Mouse (Mus musculus) heart, postnatal 25 days (tissue): ENCODE data around the gene Hoxa10. TPM values are rescaled to one million over a fixed set of nuclear protein-coding genes. Genes with fewer than 3 reads are reported as not detected.

ENCODE experiments used
- DNase-seq: peaks from one replicate; pipeline ENCODE4 v3.0.0; 2022; ENCODE audit warnings: low spot score
- intact Hi-C: fragments of 180-260 bp; cut with DNase I; formaldehyde crosslinking; loops from one replicate; pipeline ENCODE4 v1.15.1; 2025
- microRNA-seq: library from miRNA; unstranded; fragments of <30 nt; microRNA quantifications from one replicate; pipeline ENCODE4 v1.2.0, GENCODE M21; 2022
- total RNA-seq, 2 experiments: library from RNA; stranded (reverse); gene quantifications; 2 replicates each; pipeline ENCODE4 v1.2.3; 2021

The Hoxa10 gene
- total RNA-seq, 2 experiments from 2014 or later = not detected

GRCm38 (mm10) chr6:52197271-52197670, 43.4 kb downstream of the Hoxa10 start:
- DNase-seq = no peak
- intact Hi-C loops = loop anchor here (2.0 to 5.0 kb wide), 3 partner anchors 35 to 320 kb away; partner anchors contain the start of gene Hoxa2

- intact Hi-C loops = loop anchor here (2.0 to 5.0 kb wide), 3 partner anchors 35 to 320 kb away; partner anchors contain the start of gene Hoxa2
- DNase-seq = no peak
Measured at GRCm38 (mm10) chr6:52196811-52197210, 43.8 kb downstream of the Hoxa10 start.

- intact Hi-C loops = loop anchor here (5.0 kb wide), 2 partner anchors 32 to 317 kb away; partner anchors contain the start of gene Hoxa2
- no peak for DNase-seq
Measured at GRCm38 (mm10) chr6:52194690-52195089, 46.0 kb downstream of the Hoxa10 start.

- peak; percentile 58 for DNase-seq
- intact Hi-C loops = no loop called here
Measured at GRCm38 (mm10) chr6:52191860-52192550, 48.6 kb downstream of the Hoxa10 start.

- intact Hi-C loops = no loop called here
- no peak for DNase-seq
Measured at GRCm38 (mm10) chr6:52190906-52191810, 49.5 kb downstream of the Hoxa10 start, which contains the start of gene Hoxa4. TSS of gene Hoxa4 (minus strand) at chr6:52191753.

- intact Hi-C loops = no loop called here
- DNase-seq = no peak
Measured at GRCm38 (mm10) chr6:52190410-52190809, 50.2 kb downstream of the Hoxa10 start.

GRCm38 (mm10) chr6:52189909-52190308, 50.7 kb downstream of the Hoxa10 start:
- no peak for DNase-seq
- intact Hi-C loops = no loop called here

GRCm38 (mm10) chr6:52189172-52189591, 51.5 kb downstream of the Hoxa10 start:
- no peak for DNase-seq
- intact Hi-C loops = no loop called here

- no peak for DNase-seq
- intact Hi-C loops = no loop called here
Measured at GRCm38 (mm10) chr6:52186500-52186899, 54.2 kb downstream of the Hoxa10 start.

- intact Hi-C loops = no loop called here
Measured at GRCm38 (mm10) chr6:52185834-52186233, 54.8 kb downstream of the Hoxa10 start.

GRCm38 (mm10) chr6:52185222-52185621, 55.4 kb downstream of the Hoxa10 start:
- no peak for DNase-seq
- intact Hi-C loops = no loop called here

More at GRCm38 (mm10) chr6:52185834-52186233, 54.8 kb downstream of the Hoxa10 start:
- DNase-seq = no peak

- no peak for DNase-seq
- intact Hi-C loops = no loop called here
Measured at GRCm38 (mm10) chr6:52184668-52185067, 56.0 kb downstream of the Hoxa10 start.

- intact Hi-C loops = no loop called here
Measured at GRCm38 (mm10) chr6:52183311-52184080, 57.2 kb downstream of the Hoxa10 start.

GRCm38 (mm10) chr6:52182793-52183192, 57.9 kb downstream of the Hoxa10 start:
- intact Hi-C loops = no loop called here
- no peak for DNase-seq

More at GRCm38 (mm10) chr6:52183311-52184080, 57.2 kb downstream of the Hoxa10 start:
- no peak for DNase-seq

- DNase-seq = no peak
- intact Hi-C loops = no loop called here
Measured at GRCm38 (mm10) chr6:52182030-52182429, 58.6 kb downstream of the Hoxa10 start.

Small RNA genes lying within 50 kb of the gene (microRNA-seq; reads per million reads assigned to microRNA genes)
- 123 reads per million, percentile 61 among the genes with 10 or more reads in this experiment for gene Mir196b

Other genes starting within 250 kb of the Hoxa10 start
- 1 to 10 TPM; 6.9 to 7.8 TPM for gene Skap2, start 228.3 kb downstream of the Hoxa10 start, total RNA-seq
- under 1 TPM in 1 of 2 experiments, not detected in 1; 0.16 TPM for gene Hoxa1, start 82.5 kb downstream of the Hoxa10 start, total RNA-seq
- under 1 TPM; 0.31 to 0.34 TPM for gene Hoxa2, start 76.0 kb downstream of the Hoxa10 start, total RNA-seq
- not detected for gene 5730596B20Rik, start 63.4 kb downstream of the Hoxa10 start, total RNA-seq
- under 1 TPM; 0.22 to 0.36 TPM for gene Hoxa4, start 49.1 kb downstream of the Hoxa10 start, total RNA-seq
- gene Hoxa5, start 36.3 kb downstream of the Hoxa10 start, total RNA-seq = 1 to 10 TPM in 1 of 2 experiments, under 1 TPM in 1; 0.52 to 1.3 TPM
- gene Hoxa6, start 32.1 kb downstream of the Hoxa10 start, total RNA-seq = not detected
- 1 to 10 TPM in 1 of 2 experiments, under 1 TPM in 1; 0.48 to 1.0 TPM for gene Hoxa3, start 27.5 kb downstream of the Hoxa10 start, total RNA-seq
- gene Gm28308, start 27.5 kb downstream of the Hoxa10 start, total RNA-seq = not detected
- gene Hoxa7, start 19.0 kb downstream of the Hoxa10 start, total RNA-seq = under 1 TPM; 0.31 to 0.44 TPM
- gene Hoxa9, start 9.8 kb downstream of the Hoxa10 start, total RNA-seq = not detected
- not detected for gene Hoxa11, start 5.0 kb upstream of the Hoxa10 start, total RNA-seq
- not detected for gene Hoxa13, start 20.0 kb upstream of the Hoxa10 start, total RNA-seq
- not detected for gene Evx1, start 72.6 kb upstream of the Hoxa10 start, total RNA-seq